Mouse (Mus musculus) Patski (cell line): ENCODE data around the gene Mex3d. TPM values are rescaled to one million over a fixed set of nuclear protein-coding genes. Genes with fewer than 3 reads are reported as not detected.

Experiments
- ATAC-seq: fragments of 100-300 bp; one replicate; pipeline ENCODE4 v1.8.0; 2021
- CTCF ChIA-PET: fragments of 350-600 bp; sonication (Branson Sonifier 250); formaldehyde crosslinking; loops from one replicate; lab custom pipeline; 2022; ENCODE audit warnings: inconsistent platforms; lab: Charles Lee
- POLR2A ChIA-PET: fragments of 350-600 bp; sonication (Branson Sonifier 250); formaldehyde crosslinking; loops from one replicate; lab custom pipeline; 2022; ENCODE audit warnings: antibody characterized with exemption, inconsistent platforms; lab: Charles Lee
- DNase-seq: peaks from one replicate; pipeline ENCODE4 v3.0.0-alpha.2; 2011; ENCODE audit warnings: low read depth, low spot score
- H3K27me3 ChIP-seq: fragments of 371-371 bp; one replicate; pipeline ENCODE4 v1.5.1; 2021
- CTCF ChIP-seq: fragments of 100-300 bp; IDR thresholded peaks from one replicate; pipeline ENCODE4 v1.5.1; 2021
- in situ Hi-C: fragments of 300-500 bp; cut with MboI; formaldehyde crosslinking; loops from 3 replicates; pipeline ENCODE4 v1.11.1; 2018; ENCODE audit warnings: low pct_unique_long_range_greater_than_20kb, mixed read lengths
- polyA plus RNA-seq: library from polyadenylated mRNA; unstranded; gene quantifications from one replicate; pipeline ENCODE4 v1.2.3, GENCODE M21; 2021

The Mex3d gene
- polyA plus RNA-seq, 1 experiment from 2014 or later, result 30.6 TPM

DNA sequence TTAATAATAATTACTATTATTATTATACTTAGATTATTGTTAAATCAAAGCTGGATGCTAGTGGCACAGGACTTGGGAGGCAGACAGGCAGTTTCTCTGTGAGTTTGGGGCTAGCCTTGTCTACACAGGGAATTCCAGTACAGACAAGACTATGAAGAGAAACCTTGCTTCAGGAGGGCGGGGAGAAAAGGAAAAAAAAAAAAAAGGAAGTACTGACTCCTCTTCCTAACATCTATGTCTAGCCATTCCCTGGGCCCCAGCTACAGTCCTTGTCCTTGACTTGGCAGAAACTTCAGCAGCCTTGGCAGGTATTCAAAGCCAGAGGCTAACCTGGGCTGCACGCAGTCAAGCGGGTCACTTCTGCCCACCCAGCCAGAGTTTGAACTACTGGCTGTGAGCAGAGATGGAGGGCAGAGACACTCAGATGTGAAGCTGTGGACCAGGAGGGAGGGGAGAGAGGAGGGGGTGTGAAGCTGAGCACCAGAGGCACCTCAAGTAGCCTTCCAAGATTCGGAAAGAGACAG is 1.8 kb upstream of the Mex3d start:
- no peak for TF ChIP-seq CTCF
- DNase-seq, result no peak
- ATAC-seq, result no peak
- no peaks in the 10 kb centered on the region for H3K27me3 ChIP-seq
- POLR2A ChIA-PET, result no interaction called here
- in situ Hi-C loops, result no loop called here
- CTCF ChIA-PET, result no interaction called here

DNA sequence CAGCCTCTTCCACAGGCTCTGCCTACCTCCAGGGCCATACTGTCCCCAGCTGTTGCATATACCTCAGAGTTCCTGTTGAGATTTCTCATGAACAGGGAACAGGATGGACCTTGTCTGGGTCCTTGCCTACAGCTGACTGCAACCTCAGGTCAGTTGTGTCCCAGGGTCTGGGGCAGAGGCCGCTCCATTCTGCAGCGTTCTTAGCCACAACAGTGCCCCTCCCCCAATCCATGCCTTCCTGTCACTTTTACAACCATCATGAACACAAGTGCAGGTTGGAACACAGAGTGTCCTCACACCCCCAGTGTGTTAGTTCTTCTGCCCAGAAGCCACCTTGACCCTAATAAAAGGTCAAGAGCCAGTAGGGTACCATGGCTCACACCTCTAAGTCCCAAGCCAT is 1.3 kb upstream of the Mex3d start:
- in situ Hi-C loops, result no loop called here
- CTCF ChIA-PET, result no interaction called here
- DNase-seq (no peak), ATAC-seq (no peak)
- no peaks in the 10 kb centered on the region for H3K27me3 ChIP-seq
- no peak for TF ChIP-seq CTCF
- POLR2A ChIA-PET, result interaction anchor here (5.3 kb wide), 1 partner anchor 10 kb away, joined by 38 read pairs; the partner anchor contains the start of gene Mbd3

DNA sequence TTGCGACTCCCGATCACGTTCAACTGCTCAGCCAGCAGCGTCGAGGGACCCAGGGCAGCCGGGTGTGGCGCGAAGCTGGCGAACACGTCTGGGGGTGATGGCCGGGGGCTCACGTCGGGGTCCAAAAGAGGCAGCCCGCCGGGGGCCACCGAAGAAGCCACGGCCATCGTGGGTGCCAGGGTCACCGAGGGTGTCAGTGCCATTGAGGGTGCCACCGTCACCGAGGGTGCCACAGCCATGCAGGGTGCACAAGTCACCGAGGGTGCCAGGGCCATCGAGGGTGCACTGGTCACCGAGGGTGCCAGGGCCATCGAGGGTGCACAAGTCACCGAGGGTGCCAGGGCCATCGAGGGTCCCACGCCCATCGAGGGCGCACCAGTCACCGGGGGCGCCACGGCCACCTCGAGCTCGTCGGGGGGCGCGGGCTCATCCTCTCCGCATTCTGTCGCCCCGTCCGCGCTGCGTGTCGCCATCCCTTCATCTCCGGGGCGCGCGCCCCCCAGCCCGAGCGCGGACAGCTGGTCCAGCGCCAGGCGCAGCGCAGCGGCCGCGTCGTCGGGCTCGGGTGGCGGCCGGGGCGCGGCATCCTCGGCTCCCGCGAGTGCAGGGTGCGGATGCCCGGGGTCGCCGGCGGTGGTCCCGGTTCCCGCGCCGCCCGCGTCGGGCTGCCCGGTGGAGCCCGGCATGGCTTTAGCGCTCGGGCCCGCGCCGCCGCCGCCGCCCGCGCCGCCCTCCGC is 556 bp downstream of the Mex3d start:
- H3K27me3 ChIP-seq, result no peaks in the 10 kb centered on the region
- ATAC-seq (no peak), DNase-seq (no peak)
- ChIA-PET POLR2A (interaction anchor here (0.7 to 5.3 kb wide), 4 partner anchors 12 to 46 kb away, joined by 3 to 38 read pairs (median 4); partner anchors contain the start of gene Mbd3), CTCF (interaction anchor here (0.7 to 1.5 kb wide), 3 partner anchors 10 to 59 kb away, joined by 3 to 10 read pairs (median 4); no protein-coding TSS in a partner anchor)
- no peak for TF ChIP-seq CTCF
- in situ Hi-C loops, result no loop called here

DNA sequence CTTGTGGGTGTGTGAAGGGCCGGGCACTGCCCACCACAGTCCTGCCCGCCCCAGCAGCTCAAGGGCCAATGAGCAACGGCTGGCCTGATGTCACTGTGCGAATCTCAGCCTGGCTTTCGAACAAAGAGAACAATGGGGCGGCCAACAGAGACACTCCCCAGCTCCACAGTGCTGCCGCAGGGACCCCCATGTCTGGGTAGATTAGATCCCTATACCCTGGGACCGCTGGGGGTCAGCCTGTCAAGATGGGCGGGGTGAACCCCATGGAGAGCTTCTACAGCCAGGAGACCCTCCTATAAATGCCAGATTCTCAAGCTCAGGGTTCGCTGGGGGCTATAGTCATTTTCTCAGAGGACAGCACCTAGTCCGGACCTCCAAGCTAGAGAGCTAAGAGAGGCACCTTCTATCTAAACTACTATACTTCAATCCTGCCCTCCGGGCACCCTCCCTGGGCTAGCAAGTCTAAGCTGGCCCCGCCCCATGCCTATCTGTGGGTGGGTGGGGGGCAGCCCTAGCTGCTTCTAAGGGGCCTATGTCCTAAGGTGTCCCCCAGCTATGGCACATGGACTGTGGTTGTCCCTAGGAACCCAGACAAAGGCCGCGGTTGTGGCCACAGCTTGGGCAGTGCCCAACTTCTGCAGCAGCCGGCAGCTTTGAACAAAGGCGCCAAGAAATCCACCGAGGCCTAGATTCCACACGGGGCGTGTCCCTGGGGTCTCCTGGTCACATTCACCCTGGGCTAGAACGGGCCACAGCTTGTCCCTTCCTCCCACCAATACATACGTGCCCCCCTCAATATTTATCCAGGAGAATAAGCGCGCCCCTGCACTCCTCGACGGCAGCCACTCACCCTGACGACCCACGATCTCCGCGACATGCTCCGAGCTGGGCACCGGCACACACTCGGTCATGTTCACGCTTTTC is 1.4 kb downstream of the Mex3d start:
- H3K27me3 ChIP-seq, result no peaks in the 10 kb centered on the region
- POLR2A ChIA-PET, result interaction anchor here (1.0 to 5.3 kb wide), 3 partner anchors 13 to 20 kb away, joined by 3 to 38 read pairs (median 3); partner anchors contain the start of gene Mbd3
- CTCF ChIA-PET, result interaction anchor here (1.0 to 2.2 kb wide), 4 partner anchors 9 to 171 kb away, joined by 4 to 10 read pairs (median 7); no protein-coding TSS in a partner anchor
- ATAC-seq (no peak), DNase-seq (no peak)
- in situ Hi-C loops, result no loop called here
- no peak for TF ChIP-seq CTCF

DNA sequence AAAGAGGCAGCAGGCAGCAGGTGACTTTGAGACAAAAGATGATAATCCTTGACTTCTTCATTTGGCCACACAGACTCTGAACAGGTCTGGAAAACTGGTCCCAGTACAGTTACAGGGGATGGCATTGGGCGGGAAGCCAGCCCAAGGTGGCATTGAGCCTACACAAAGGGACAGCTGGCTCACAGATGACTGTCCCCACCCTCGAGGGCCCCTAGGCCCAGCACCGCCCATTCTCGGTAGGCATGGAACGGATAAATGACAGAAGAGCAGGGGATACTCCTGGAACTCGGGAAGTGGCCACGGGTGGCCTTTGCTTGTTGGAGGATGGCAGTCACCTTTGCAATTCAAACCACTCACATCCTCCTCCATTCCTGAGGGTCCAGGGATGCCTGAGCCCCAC is 2.1 kb downstream of the Mex3d start:
- no peak for DNase-seq
- no peak for ATAC-seq

DNA sequence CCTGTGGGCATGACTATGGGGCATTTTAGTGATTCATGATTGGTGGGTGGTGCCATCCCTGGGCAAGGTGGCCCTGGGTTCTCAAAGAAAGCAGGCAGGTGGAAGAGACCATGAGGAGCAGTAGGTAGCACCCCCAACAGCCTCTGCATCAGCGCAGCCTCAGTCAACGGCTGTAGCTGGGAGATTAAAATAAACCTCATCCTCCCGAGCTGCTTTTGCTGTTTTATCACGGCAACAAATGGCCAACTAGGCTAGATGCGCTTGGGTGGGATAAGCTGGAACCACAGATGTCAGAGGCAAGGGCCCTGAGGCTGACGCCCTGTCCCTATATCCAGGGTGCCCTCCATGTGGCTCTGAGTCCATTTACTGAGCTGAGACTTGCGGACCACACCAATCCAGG is 2.8 kb downstream of the Mex3d start:
- POLR2A ChIA-PET, result interaction anchor here (1.0 to 5.3 kb wide), 2 partner anchors 14 to 19 kb away, joined by 3 to 38 read pairs; partner anchors contain the start of gene Mbd3
- in situ Hi-C loops, result no loop called here
- DNase-seq (no peak), ATAC-seq (no peak)
- no peaks in the 10 kb centered on the region for H3K27me3 ChIP-seq
- CTCF ChIA-PET, result interaction anchor here (0.7 to 2.2 kb wide), 6 partner anchors 10 to 173 kb away, joined by 3 to 10 read pairs (median 4); no protein-coding TSS in a partner anchor
- no peak for TF ChIP-seq CTCF

More for the DNA sequence above, 2.1 kb downstream of the Mex3d start:
- no peak for TF ChIP-seq CTCF
- CTCF ChIA-PET, result interaction anchor here (0.7 to 2.2 kb wide), 5 partner anchors 9 to 172 kb away, joined by 3 to 10 read pairs (median 5); no protein-coding TSS in a partner anchor
- H3K27me3 ChIP-seq, result no peaks in the 10 kb centered on the region
- in situ Hi-C loops, result no loop called here
- POLR2A ChIA-PET, result interaction anchor here (1.0 to 5.3 kb wide), 2 partner anchors 14 to 19 kb away, joined by 3 to 38 read pairs; partner anchors contain the start of gene Mbd3

DNA sequence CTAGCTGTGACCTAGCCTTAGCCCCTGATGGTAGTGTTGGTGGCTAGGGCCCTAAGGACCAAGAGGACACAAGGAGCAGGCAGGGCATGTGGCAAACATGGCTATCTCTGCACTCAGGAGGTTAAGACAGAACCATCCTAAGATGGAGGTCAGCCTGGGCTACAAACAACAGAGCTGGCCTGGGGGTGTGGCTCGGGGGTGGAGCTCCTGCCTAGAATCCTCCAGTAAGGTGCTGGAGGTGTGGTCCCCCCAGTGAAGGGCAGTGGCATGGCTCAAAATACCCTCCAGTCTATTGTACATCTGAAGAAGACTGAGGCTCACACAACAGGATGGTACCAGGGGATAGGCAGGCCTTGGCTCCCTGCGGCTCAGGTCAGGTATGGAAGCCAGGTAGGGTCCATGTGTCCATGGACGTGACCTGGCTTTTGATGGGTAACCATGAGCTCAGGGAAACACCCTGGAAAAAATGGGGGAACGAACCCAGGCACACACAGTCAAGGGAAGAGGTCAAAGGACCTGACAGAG is 3.3 kb downstream of the Mex3d start:
- in situ Hi-C loops, result no loop called here
- H3K27me3 ChIP-seq, result no peaks in the 10 kb centered on the region
- ChIA-PET POLR2A (interaction anchor here (1.0 to 5.3 kb wide), 2 partner anchors 15 to 20 kb away, joined by 3 to 38 read pairs; partner anchors contain the start of gene Mbd3), CTCF (interaction anchor here (1.0 to 2.2 kb wide), 5 partner anchors 10 to 173 kb away, joined by 3 to 10 read pairs (median 5); no protein-coding TSS in a partner anchor)
- ATAC-seq (no peak), DNase-seq (no peak)
- TF ChIP-seq CTCF, result no peak

DNA sequence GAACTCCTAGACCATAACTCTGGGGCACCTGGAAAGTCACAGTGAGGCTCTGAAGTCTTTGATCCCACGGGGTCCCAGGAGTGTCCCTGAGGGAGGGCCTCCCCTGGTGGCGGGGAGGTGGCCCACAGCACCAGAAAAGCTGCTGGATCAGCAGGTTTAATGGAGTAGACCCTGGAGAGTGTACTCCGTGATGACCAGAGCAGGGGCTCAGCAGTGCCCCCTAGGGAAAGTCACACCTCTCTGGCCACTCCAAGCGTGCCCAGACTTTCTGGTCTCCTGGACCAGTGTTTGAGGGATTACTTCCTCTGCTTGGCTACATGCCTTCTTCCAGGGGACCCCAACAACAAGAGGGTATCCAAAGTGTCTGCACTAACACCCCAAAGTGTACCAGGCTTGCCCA is 4.0 kb downstream of the Mex3d start:
- POLR2A ChIA-PET, result interaction anchor here (1.2 to 5.3 kb wide), 2 partner anchors 10 to 15 kb away, joined by 3 to 38 read pairs; partner anchors contain the start of gene Mbd3
- in situ Hi-C loops, result no loop called here
- H3K27me3 ChIP-seq, result no peaks in the 10 kb centered on the region
- no peak for DNase-seq
- CTCF ChIA-PET, result interaction anchor here (1.0 to 2.2 kb wide), 6 partner anchors 9 to 123 kb away, joined by 3 to 10 read pairs (median 4); no protein-coding TSS in a partner anchor
- ATAC-seq, result no peak
- no peak for TF ChIP-seq CTCF

DNA sequence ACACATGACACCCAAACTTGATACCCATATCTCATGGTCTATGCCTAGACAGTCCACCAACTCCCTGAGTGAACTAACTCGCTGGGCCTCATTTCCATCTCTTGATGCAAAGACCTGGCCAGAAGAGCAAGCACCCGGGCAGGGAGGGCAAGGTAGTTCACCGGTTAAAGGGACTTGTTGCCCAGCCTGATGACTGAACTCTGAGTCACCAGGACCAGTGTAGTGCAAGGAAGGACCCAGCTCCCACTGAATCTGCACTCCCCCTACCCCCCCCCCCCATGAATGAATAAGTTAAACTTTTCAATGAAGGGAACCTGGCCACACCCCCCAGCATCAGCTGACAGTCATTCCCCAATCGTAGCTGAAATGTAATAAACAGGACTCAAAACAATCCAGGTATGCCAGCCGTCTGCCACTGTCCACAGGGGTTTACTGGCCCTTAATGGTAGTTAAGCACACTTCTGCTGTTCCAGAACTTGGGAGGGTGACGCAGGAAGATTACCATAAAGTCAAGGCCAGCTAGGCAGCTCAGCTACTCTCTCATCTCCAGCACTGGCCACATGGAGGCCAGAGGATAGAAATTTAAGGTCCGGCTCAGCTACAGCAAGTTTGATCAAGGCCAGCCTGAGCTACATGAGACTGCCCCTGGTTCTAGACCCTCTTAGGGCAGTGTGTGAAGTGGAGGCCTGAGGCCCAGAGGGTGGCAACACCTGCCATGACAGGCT is 4.7 kb downstream of the Mex3d start:
- in situ Hi-C loops, result no loop called here
- no peak for TF ChIP-seq CTCF
- ChIA-PET CTCF (interaction anchor here (1.0 to 2.2 kb wide), 4 partner anchors 8 to 124 kb away, joined by 3 to 7 read pairs (median 4); no protein-coding TSS in a partner anchor), POLR2A (interaction anchor here (1.2 kb wide), 1 partner anchor 10 kb away, joined by 3 read pairs; no protein-coding TSS in a partner anchor)
- DNase-seq (no peak), ATAC-seq (no peak)
- no peaks in the 10 kb centered on the region for H3K27me3 ChIP-seq
